Mouse (Mus musculus) ES-E14 (cell line): ENCODE data around the gene Mau2. TPM values are rescaled to one million over a fixed set of nuclear protein-coding genes. Genes with fewer than 3 reads are reported as not detected.
A peak's percentile ranks its signal among the peaks of the same experiment; 100 is the strongest.

ENCODE experiments used
- DNase-seq: peaks from one replicate; pipeline ENCODE4 v3.0.0-alpha.2; 2013; ENCODE audit warnings: low read depth, low spot score
- H3K27ac ChIP-seq: 2 replicates; pipeline ENCODE4 v1.5.1; 2012; ENCODE audit warnings: low read depth, mild to moderate bottlenecking, low read length, moderate library complexity, mixed read lengths; ENCODE audit not compliant: poor library complexity, insufficient read depth, severe bottlenecking
- H3K36me3 ChIP-seq: 2 replicates; pipeline ENCODE4 v1.6.1; 2012; ENCODE audit warnings: mild to moderate bottlenecking, low read length, moderate library complexity, mixed read lengths; ENCODE audit not compliant: control insufficient read depth, poor library complexity, insufficient read depth, severe bottlenecking
- H3K4me1 ChIP-seq, 2 experiments: fragments of 150-350 bp in 1 of 2; sonication (generic) in 1 of 2; 2 replicates each; pipeline ENCODE4 v1.6.1; 2012; ENCODE audit warnings: low read length in 2 of 2, mild to moderate bottlenecking in 1 of 2, mixed read lengths in 1 of 2; ENCODE audit not compliant: control insufficient read depth in 2 of 2, insufficient read depth in 2 of 2, poor library complexity in 1 of 2
- H3K4me3 ChIP-seq, 2 experiments: fragments of 150-350 bp in 1 of 2; sonication (generic) in 1 of 2; 2 replicates each; pipeline ENCODE4 v1.5.1; 2012; ENCODE audit warnings: low read length in 2 of 2, low read depth in 1 of 2, mild to moderate bottlenecking in 1 of 2, mixed read lengths in 1 of 2; ENCODE audit not compliant: insufficient read depth in 1 of 2, poor library complexity in 1 of 2, severe bottlenecking in 1 of 2
- H3K9ac ChIP-seq: 2 replicates; pipeline ENCODE4 v1.6.1; 2012; ENCODE audit warnings: low read depth, mild to moderate bottlenecking, low read length, mixed read lengths; ENCODE audit not compliant: poor library complexity, insufficient read depth, severe bottlenecking
- H3K9me3 ChIP-seq: fragments of 150-350 bp; sonication (generic); 2 replicates; pipeline ENCODE4 v1.6.1; 2012; ENCODE audit warnings: low read depth, mild to moderate bottlenecking, low read length; ENCODE audit not compliant: control insufficient read depth, insufficient read depth
- CHD2 ChIP-seq: IDR thresholded peaks from 2 replicates; pipeline ENCODE4 v1.6.1; 2014; ENCODE audit warnings: mild to moderate bottlenecking, low read depth, low read length, inconsistent platforms
- HCFC1 ChIP-seq: IDR thresholded peaks from 2 replicates; pipeline ENCODE4 v1.6.1; 2012; ENCODE audit warnings: low read length, inconsistent platforms, borderline replicate concordance; ENCODE audit not compliant: insufficient read depth
- MAFK ChIP-seq: IDR thresholded peaks from 2 replicates; pipeline ENCODE4 v1.6.1; 2014; ENCODE audit warnings: mild to moderate bottlenecking, low read depth, low read length, inconsistent platforms; ENCODE audit not compliant: insufficient read depth
- ZC3H11A ChIP-seq: IDR thresholded peaks from 2 replicates; pipeline ENCODE4 v1.6.1; 2012; ENCODE audit warnings: low read depth, mild to moderate bottlenecking, inconsistent platforms, low read length, borderline replicate concordance
- ZNF384 ChIP-seq: IDR thresholded peaks from 2 replicates; pipeline ENCODE4 v1.6.1; 2012; ENCODE audit warnings: low read depth, low read length, inconsistent platforms
- in situ Hi-C, 2 experiments: fragments of 600-800 bp; cut with MboI; formaldehyde crosslinking; loops; one replicate each; pipeline ENCODE4 v1.15.1; 2025; ENCODE audit warnings: low sequenced_read_pairs in 2 of 2, inconsistent platforms in 1 of 2; ENCODE audit not compliant: unreplicated experiment in 2 of 2
- total RNA-seq: library from RNA; depleted of rRNA; stranded (reverse); fragments of 300-350 nt; gene quantifications from 2 replicates; pipeline ENCODE4 v1.2.3, GENCODE M21; 2012

The Mau2 gene
- total RNA-seq, 1 experiment: 82.4 TPM

DNA sequence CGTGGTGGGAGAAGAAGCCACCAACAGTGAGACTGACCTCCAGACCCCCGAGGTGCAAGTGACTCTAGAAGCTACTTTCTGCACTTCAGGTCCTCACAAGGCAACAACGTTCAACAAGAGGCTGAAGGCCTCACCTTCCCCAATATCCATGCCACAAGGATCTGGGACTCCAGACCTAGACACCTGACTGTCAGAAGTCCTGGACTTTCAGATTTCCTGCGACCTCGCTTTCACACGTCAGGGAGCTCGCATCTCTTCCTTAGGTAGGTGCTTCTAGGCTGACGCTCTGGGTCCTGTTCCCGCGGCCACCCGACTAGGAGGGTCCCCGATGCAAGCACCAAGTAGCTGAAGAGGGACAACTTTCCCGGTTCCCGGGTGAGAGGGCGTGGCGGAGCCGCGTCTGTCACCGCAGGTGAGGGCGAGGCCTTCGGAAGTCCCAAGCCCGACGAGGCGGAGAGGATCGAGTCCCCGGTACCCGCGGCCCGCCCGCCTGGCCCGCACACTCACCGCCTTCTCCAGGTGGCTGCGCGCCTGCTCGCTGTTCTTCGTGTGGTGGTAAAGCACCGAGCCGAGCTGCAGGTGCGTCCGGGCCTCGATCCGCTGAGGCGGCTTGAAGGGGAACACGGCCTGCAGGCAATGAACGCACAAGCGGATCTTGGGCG lies 518 bp downstream of the Mau2 start:
- TF ChIP-seq ZC3H11A: no peak
- Histone ChIP-seq H3K4me1 (peaks cover 0 to 6% of the 10 kb centered on the region in 2 experiments; a peak in 2 of 4 replicates), H3K4me3 (peak overlapping the region; percentile 87 to 95), H3K36me3 (no peaks in the 10 kb centered on the region; the same call in 1 of the 2 replicates), H3K9ac (peak overlapping the region; percentile 92), H3K9me3 (no peaks in the 10 kb centered on the region), H3K27ac (no peak overlapping the region)
- in situ Hi-C loops: no loop called here
- DNase-seq: peak; percentile 15

GRCm38 (mm10) chr8:70037994-70038393 lies 4.5 kb downstream of the Mau2 start:
- Histone ChIP-seq H3K4me1 (0 out of 4 replicates have a peak, but pooled peaks cover 0 to 2% of the 10 kb centered on the region in 2 experiments), H3K9me3 (no peaks in the 10 kb centered on the region), H3K9ac (no peak overlapping the region), H3K4me3 (no peak overlapping the region), H3K36me3 (no peaks in the 10 kb centered on the region; the same call in none of the 2 replicates), H3K27ac (no peak overlapping the region)
- TF ChIP-seq ZNF384 (no peak), HCFC1 (no peak), CHD2 (no peak), ZC3H11A (no peak), MAFK (no peak)
- DNase-seq: no peak
- in situ Hi-C loops: no loop called here

- TF ChIP-seq MAFK: no peak
- TF ChIP-seq ZC3H11A: no peak
- no peak for TF ChIP-seq CHD2
- no peak for TF ChIP-seq HCFC1
- no peak for TF ChIP-seq ZNF384
- Histone ChIP-seq H3K36me3 (peaks cover 37% of the 10 kb centered on the region), H3K9ac (no peak overlapping the region), H3K9me3 (no peaks in the 10 kb centered on the region), H3K4me3 (no peak overlapping the region), H3K4me1 (no peaks in the 10 kb centered on the region), H3K27ac (no peak overlapping the region)
- in situ Hi-C loops: no loop called here
- no peak for DNase-seq
Observed at GRCm38 (mm10) chr8:70030255-70030654, 12.3 kb downstream of the Mau2 start.

GRCm38 (mm10) chr8:70026151-70026550 lies 16.4 kb downstream of the Mau2 start:
- TF ChIP-seq MAFK (no peak), ZC3H11A (no peak), HCFC1 (no peak), CHD2 (no peak), ZNF384 (no peak)
- H3K27ac ChIP-seq: no peak overlapping the region
- no peak for DNase-seq
- in situ Hi-C loops: no loop called here
- H3K4me1 ChIP-seq: no peaks in the 10 kb centered on the region
- H3K36me3 ChIP-seq: peaks cover 63% of the 10 kb centered on the region
- H3K4me3 ChIP-seq: no peak overlapping the region
- no peak overlapping the region for H3K9ac ChIP-seq
- no peaks in the 10 kb centered on the region for H3K9me3 ChIP-seq

- in situ Hi-C loops: no loop called here
- no peaks in the 10 kb centered on the region for H3K4me1 ChIP-seq
- TF ChIP-seq HCFC1 (no peak), ZNF384 (no peak), ZC3H11A (no peak), MAFK (no peak), CHD2 (no peak)
- H3K27ac ChIP-seq: no peak overlapping the region
- no peak overlapping the region for H3K4me3 ChIP-seq
- peaks cover 79% of the 10 kb centered on the region for H3K36me3 ChIP-seq
- no peak for DNase-seq
- H3K9ac ChIP-seq: no peak overlapping the region
- H3K9me3 ChIP-seq: no peaks in the 10 kb centered on the region
Observed at GRCm38 (mm10) chr8:70023596-70023995, 18.9 kb downstream of the Mau2 start.
